Mouse (Mus musculus): ENCODE data around the gene Atp13a4. TPM values are rescaled to one million over a fixed set of nuclear protein-coding genes. Genes with fewer than 3 reads are reported as not detected.

Gene Atp13a4
- polyA plus RNA-seq (2015; fragmentation: Nextera tagmentation; extraction: Ambion mirVana), result not detected in 2 replicates

GRCm38 (mm10) chr16:29544829-29545228 lies at the start of gene Atp13a4:
Gene Atp13a4, minus strand, starts transcription at chr16:29544864.

GRCm38 (mm10) chr16:29579167-29579786 lies 34.6 kb upstream of the Atp13a4 start, which contains the start of gene Opa1:
Gene Opa1, plus strand, starts transcription at chr16:29579334.

GRCm38 (mm10) chr16:29378458-29378857 lies 166.2 kb downstream of the Atp13a4 start, which contains the start of gene Atp13a5:
Gene Atp13a5, minus strand, starts transcription at chr16:29378732.

Other genes starting within 250 kb of the Atp13a4 start
- not detected in 2 replicates for gene Atp13a5, start 166.1 kb downstream of the Atp13a4 start, polyA plus RNA-seq (2015; fragmentation: Nextera tagmentation; extraction: Ambion mirVana)
- 16.8 and 17.2 TPM in 2 replicates for gene Opa1, start 34.5 kb upstream of the Atp13a4 start, polyA plus RNA-seq (2015; fragmentation: Nextera tagmentation; extraction: Ambion mirVana)